Mouse (Mus musculus) limb, embryonic 13.5 days (tissue): ENCODE results near the gene Trpm3. TPM values are rescaled to one million over a fixed set of nuclear protein-coding genes. Genes with fewer than 3 reads are reported as not detected.

Experiments used
- ATAC-seq: fragments of 200-750 bp; cut with Nextera tagmentation; 2 replicates; pipeline ENCODE4 v1.8.0; 2017; ENCODE audit warnings: low read depth, moderate number of reproducible peaks, moderate TSS enrichment; ENCODE audit not compliant: low FRiP score
- H3K27ac ChIP-seq: fragments of 300-500 bp; sonication (generic); 2 replicates; pipeline ENCODE4 v1.5.1; 2015; ENCODE audit warnings: inconsistent platforms, mild to moderate bottlenecking, moderate library complexity
- H3K27me3 ChIP-seq: fragments of 300-500 bp; sonication (generic); 2 replicates; pipeline ENCODE4 v1.6.1; 2015; ENCODE audit warnings: mild to moderate bottlenecking, inconsistent platforms
- H3K36me3 ChIP-seq: fragments of 300-500 bp; sonication (generic); 2 replicates; pipeline ENCODE4 v1.6.1; 2015; ENCODE audit warnings: inconsistent platforms, mild to moderate bottlenecking, moderate library complexity
- H3K4me1 ChIP-seq: fragments of 300-500 bp; sonication (generic); 2 replicates; pipeline ENCODE4 v1.6.1; 2015; ENCODE audit warnings: inconsistent platforms
- H3K4me2 ChIP-seq: fragments of 300-500 bp; sonication (generic); replicated peaks from 2 replicates; pipeline ENCODE4 v1.6.1; 2015; ENCODE audit warnings: inconsistent platforms, mild to moderate bottlenecking, moderate library complexity
- H3K4me3 ChIP-seq: fragments of 300-500 bp; sonication (generic); 2 replicates; pipeline ENCODE4 v1.5.1; 2015; ENCODE audit warnings: moderate library complexity, mild to moderate bottlenecking, inconsistent platforms
- H3K9ac ChIP-seq: fragments of 300-500 bp; sonication (generic); 2 replicates; pipeline ENCODE4 v1.6.1; 2015; ENCODE audit warnings: mild to moderate bottlenecking, inconsistent platforms
- H3K9me3 ChIP-seq: fragments of 300-500 bp; sonication (generic); 2 replicates; pipeline ENCODE4 v1.6.1; 2016; ENCODE audit warnings: inconsistent platforms
- WGBS: fragments of 180-500 bp; shearing (Covaris S2); methylation state at CpG from one replicate; pipeline ENCODE4 v1.1.7; 2015; 5-methylcytosine and 5-hydroxymethylcytosine counted together
- polyA plus RNA-seq: library from polyadenylated mRNA; unstranded; fragments of >200 nt; fragmentation: Nextera tagmentation; extraction: Ambion mirVana; gene quantifications from 2 replicates; pipeline ENCODE4 v1.2.1, GENCODE M21; 2015

Gene Trpm3
- polyA plus RNA-seq, 1 experiment from 2014 or later, result 6.3 TPM

DNA sequence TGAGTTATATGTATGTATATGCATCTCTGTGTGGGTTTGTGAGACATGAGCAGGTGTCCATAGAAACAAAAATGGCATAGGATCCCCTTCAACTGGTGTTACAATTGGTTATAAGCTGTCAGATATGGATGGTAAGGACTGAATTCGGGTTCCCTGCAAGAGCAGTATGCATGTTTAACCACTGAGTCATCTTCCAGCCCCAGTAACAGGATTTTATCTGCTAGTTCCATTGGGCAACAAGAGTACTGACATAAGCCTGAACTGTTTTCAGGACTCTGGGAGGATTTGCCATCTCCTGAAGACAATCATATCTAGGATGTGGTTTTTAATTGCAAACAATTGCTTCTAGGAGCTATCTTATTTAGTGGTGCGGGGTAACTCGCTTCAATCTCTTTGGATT, 534.0 kb downstream of the Trpm3 start:
- Histone ChIP-seq H3K4me3 (no peak overlapping the region), H3K9me3 (no peaks in the 10 kb centered on the region), H3K27me3 (no peaks in the 10 kb centered on the region), H3K4me1 (0 out of 2 replicates have a peak, but pooled peaks cover 5% of the 10 kb centered on the region), H3K36me3 (no peaks in the 10 kb centered on the region), H3K27ac (no peak overlapping the region), H3K4me2 (no peak overlapping the region), H3K9ac (no peak overlapping the region)
- 93% methylated on average over 3 of the region's 3 CpGs for WGBS
- no peak for ATAC-seq

DNA sequence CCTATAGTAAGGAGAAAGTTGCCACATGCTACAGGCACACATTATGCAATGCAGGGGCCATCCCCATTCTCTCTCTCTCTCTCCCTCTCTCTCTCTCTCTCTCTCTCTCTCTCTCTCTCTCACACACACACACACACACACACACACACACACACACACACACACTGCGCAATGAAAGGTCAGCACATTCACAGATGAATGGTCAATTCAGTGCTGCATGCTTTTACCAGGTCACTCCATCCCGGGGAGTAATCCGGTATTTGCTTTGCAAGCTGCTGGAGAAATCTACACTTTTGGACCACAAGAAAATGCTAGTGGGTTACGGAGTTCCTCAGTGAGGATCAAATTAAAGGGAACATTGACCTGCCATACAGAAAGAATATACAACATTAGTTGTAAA, 537.4 kb downstream of the Trpm3 start:
- Histone ChIP-seq H3K9me3 (no peaks in the 10 kb centered on the region), H3K9ac (no peak overlapping the region), H3K4me1 (0 out of 2 replicates have a peak, but pooled peaks cover 5% of the 10 kb centered on the region), H3K4me2 (no peak overlapping the region), H3K36me3 (no peaks in the 10 kb centered on the region), H3K27ac (no peak overlapping the region), H3K4me3 (no peak overlapping the region), H3K27me3 (no peaks in the 10 kb centered on the region)
- ATAC-seq, result no peak
- whole genome bisulfite sequencing, result 64% methylated on average over 4 of the region's 4 CpGs

DNA sequence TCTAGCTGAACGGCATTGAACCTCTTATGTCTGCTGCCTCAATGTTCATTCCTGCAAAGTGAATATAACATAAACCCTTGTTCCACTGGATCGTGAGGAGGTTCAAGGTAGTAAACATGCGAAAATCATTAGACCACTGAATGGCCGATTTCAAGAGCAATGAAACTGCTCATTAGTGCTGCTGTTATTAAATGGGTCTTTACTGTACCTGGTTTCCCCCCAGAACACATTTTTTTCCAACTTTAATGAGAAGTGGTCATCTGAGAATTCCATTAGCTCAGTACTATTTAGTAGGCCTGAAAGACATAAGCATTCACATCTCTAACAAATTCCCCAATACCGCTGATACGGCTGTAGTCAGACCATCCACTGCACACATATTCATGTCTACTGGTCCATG, 543.4 kb downstream of the Trpm3 start:
- H3K27me3 ChIP-seq, result no peaks in the 10 kb centered on the region
- no peaks in the 10 kb centered on the region for H3K9me3 ChIP-seq
- no peak overlapping the region for H3K9ac ChIP-seq
- peak; percentile 75 for ATAC-seq
- 29% methylated on average over 6 of the region's 6 CpGs for WGBS
- H3K36me3 ChIP-seq, result no peaks in the 10 kb centered on the region
- H3K4me3 ChIP-seq, result no peak overlapping the region
- H3K4me2 ChIP-seq, result no peak overlapping the region
- H3K4me1 ChIP-seq, result peaks cover 9% of the 10 kb centered on the region; the same call in 1 of the 2 replicates
- H3K27ac ChIP-seq, result peak overlapping the region; percentile 22; the same call in 1 of the 2 replicates

DNA sequence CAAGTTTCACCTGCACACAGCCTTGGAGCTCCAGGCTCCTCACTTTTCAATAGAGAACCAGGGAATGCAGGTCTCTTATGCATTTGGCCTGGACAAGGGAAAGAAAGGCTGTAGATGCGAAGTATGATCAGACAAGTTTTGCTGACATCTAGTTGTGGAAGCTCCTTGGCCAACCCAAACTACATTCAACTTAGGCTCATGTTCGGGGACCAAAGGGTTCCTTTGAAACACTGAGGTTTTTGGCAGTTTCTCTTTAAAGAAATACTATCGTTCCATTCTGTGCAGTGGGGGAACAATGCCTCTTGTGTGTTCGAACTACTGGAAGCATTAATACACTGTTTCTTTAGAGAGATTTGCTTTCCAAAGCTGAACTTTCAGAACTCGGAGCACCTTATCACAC, 553.1 kb downstream of the Trpm3 start:
- ATAC-seq, result no peak
- Histone ChIP-seq H3K9ac (no peak overlapping the region), H3K4me2 (no peak overlapping the region), H3K4me1 (peaks cover 16% of the 10 kb centered on the region), H3K9me3 (no peaks in the 10 kb centered on the region), H3K4me3 (no peak overlapping the region), H3K27me3 (no peaks in the 10 kb centered on the region), H3K36me3 (no peaks in the 10 kb centered on the region), H3K27ac (no peak overlapping the region; the same call in 1 of the 2 replicates)
- 76% methylated on average over 5 of the region's 5 CpGs for WGBS

DNA sequence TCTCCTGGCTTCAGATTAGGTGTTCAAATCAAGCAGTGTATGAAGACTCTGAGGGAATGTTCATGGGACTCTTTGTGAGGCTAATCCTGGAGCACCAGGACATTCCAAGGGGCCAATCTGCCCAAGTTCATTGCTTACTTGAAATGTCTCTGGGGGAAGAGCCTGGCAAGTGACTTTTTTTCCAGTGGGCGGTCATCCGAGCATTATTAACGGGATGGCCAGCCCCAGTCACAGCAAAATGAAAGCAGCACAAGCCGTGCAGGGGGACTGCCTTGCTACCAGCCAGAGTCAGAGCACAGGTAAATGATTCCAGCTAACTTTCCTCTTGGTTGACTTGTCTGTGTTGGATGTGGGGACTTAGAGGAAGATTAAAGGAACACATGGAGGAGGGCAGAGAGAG, 553.7 kb downstream of the Trpm3 start:
- WGBS, result 40% methylated on average over 4 of the region's 4 CpGs
- no peak for ATAC-seq
- H3K4me2 ChIP-seq, result peak overlapping the region; percentile 48
- H3K4me3 ChIP-seq, result peak overlapping the region; percentile 24
- H3K9ac ChIP-seq, result peak overlapping the region; percentile 48; the same call in 1 of the 2 replicates
- peak overlapping the region; percentile 67 for H3K27ac ChIP-seq
- no peaks in the 10 kb centered on the region for H3K9me3 ChIP-seq
- no peaks in the 10 kb centered on the region for H3K27me3 ChIP-seq
- H3K36me3 ChIP-seq, result no peaks in the 10 kb centered on the region
- H3K4me1 ChIP-seq, result peaks cover 16% of the 10 kb centered on the region

DNA sequence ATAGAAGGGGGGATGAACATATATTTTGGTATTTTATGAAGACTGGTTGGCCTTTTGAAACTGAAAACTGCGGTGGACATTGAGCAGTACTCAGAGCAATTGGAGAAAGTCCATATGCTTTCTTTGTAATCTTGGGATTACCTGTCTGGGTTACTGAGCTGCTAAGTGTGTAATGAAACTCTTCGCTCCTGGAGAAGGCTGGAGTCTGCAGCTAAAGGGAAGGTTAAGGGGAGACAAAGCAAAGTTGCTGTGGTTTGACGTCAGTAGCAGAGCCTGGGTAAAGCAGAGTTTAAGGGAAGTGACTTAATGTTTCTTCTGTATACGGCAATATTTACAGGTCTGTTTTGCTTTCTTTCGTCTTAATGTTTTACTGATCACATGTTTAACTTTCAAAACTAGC, 554.1 kb downstream of the Trpm3 start:
- ATAC-seq, result no peak
- 46% methylated on average over 5 of the region's 5 CpGs for WGBS
- Histone ChIP-seq H3K4me1 (peaks cover 16% of the 10 kb centered on the region), H3K4me2 (peak overlapping the region; percentile 48), H3K4me3 (peak overlapping the region; percentile 24), H3K9ac (peak overlapping the region; percentile 48; the same call in 1 of the 2 replicates), H3K27ac (peak overlapping the region; percentile 67; the same call in 1 of the 2 replicates), H3K36me3 (no peaks in the 10 kb centered on the region), H3K9me3 (no peaks in the 10 kb centered on the region), H3K27me3 (no peaks in the 10 kb centered on the region)

DNA sequence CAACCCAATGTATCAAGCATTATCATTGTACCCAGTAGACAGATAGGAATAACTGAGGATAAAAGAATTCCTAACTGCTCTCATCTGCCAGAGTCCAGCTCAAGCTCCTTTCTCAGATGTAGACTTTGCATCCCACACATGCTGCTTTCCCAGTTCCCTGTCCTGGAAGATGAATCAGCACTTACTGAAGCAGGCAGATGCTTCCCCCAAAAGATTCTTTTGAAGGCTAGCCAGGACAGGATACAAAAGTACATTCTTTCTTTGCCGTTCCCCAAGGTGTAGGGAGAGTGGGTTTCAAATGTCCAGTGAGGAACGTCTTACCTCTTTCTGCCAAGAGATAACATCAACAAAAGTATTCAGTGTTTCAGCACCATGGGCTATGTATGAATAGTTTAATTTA, 556.6 kb downstream of the Trpm3 start:
- Histone ChIP-seq H3K27ac (no peak overlapping the region), H3K4me2 (no peak overlapping the region), H3K4me3 (no peak overlapping the region), H3K4me1 (peaks cover 17% of the 10 kb centered on the region), H3K36me3 (no peaks in the 10 kb centered on the region), H3K27me3 (no peaks in the 10 kb centered on the region), H3K9me3 (no peaks in the 10 kb centered on the region), H3K9ac (no peak overlapping the region)
- 73% methylated on average over 2 of the region's 2 CpGs for WGBS
- no peak for ATAC-seq

DNA sequence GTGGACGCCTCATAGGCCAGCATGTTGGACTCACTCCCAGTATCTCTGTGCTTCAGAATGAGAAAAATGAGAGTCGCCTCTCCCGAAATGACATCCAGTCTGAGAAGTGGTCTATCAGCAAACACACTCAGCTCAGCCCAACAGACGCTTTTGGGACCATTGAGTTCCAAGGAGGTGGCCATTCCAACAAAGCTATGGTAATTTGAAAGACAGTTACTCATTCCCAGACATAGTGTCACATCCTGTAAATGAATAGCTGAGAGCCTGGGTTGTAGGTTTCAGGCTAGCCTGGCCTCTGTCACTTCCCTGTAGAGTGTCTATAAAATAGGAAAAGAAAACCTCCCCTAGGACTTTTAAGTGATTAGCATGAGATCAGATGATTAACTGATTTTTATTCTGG, 559.9 kb downstream of the Trpm3 start:
- Histone ChIP-seq H3K27me3 (no peaks in the 10 kb centered on the region), H3K27ac (no peak overlapping the region), H3K9me3 (no peaks in the 10 kb centered on the region), H3K4me1 (peaks cover 14% of the 10 kb centered on the region), H3K4me3 (no peak overlapping the region), H3K36me3 (no peaks in the 10 kb centered on the region), H3K4me2 (no peak overlapping the region), H3K9ac (no peak overlapping the region)
- no peak for ATAC-seq
- WGBS, result 84% methylated on average over 4 of the region's 4 CpGs

DNA sequence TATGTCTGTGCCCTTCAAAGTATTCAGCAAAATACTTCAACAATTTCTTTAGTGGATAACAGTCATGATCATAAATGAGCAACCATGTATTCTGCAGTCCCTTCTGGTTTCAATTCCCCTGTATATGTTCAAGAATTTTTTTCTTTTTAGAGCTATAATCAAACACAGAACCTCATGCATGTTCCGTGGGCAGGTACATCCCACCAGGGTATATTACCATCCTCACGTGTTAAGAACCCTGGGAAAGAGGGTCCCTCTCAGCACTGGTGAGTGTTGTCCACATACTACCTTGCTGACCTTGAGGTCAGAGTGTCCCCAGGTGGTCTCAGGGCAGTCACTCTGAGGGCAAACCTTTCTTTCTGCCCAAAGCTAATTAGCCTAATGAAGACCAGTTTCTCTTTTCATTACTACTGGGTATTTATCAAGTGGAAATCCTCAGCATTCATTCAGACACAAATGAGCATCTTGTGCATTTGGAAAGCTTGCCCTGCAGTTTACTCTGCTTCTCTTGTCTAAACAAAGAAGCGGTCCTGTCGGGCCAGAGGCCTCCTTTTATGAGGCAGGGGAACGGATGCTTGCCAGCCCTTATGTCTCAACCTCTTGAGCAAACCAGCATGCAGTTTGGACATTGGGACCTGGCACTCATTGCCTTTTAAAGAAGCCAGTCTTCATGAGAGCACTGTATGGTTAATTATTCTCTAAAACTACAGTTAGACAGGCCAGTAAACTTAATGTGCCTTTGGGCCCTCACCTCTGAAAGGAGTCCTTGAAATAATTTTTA, 562.2 kb downstream of the Trpm3 start:
- H3K4me2 ChIP-seq, result no peak overlapping the region
- H3K27me3 ChIP-seq, result no peaks in the 10 kb centered on the region
- no peaks in the 10 kb centered on the region for H3K36me3 ChIP-seq
- H3K4me3 ChIP-seq, result no peak overlapping the region
- 16% methylated on average over 5 of the region's 5 CpGs for WGBS
- ATAC-seq, result peak; percentile 19; the same call in 1 of the 2 replicates
- peaks cover 14% of the 10 kb centered on the region for H3K4me1 ChIP-seq
- peak overlapping the region; percentile 39; the same call in 1 of the 2 replicates for H3K27ac ChIP-seq
- H3K9ac ChIP-seq, result no peak overlapping the region
- H3K9me3 ChIP-seq, result no peaks in the 10 kb centered on the region

DNA sequence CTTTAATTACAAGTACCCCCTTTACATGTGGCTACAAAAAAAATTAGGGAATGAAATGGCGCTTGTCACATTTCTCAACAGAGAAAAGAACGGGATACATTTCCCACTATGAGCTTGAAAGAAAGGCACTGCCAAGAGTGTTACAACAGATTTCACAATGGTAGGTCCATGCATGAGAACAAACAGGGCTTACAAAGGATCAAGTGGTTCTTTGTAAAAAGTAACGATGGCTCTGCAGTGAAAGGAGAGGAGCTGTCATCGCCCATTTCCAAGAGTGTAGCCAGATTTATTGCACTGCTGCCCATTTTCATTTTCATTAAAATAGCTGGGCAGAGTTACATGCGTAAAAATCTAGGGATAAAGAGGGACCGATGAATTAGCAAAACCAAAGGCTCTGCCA, 565.0 kb downstream of the Trpm3 start:
- 44% methylated on average over 6 of the region's 6 CpGs for WGBS
- Histone ChIP-seq H3K4me3 (no peak overlapping the region), H3K27me3 (no peaks in the 10 kb centered on the region), H3K4me2 (no peak overlapping the region), H3K4me1 (peaks cover 14% of the 10 kb centered on the region), H3K9ac (no peak overlapping the region), H3K9me3 (no peaks in the 10 kb centered on the region), H3K36me3 (no peaks in the 10 kb centered on the region), H3K27ac (no peak overlapping the region)
- no peak for ATAC-seq

DNA sequence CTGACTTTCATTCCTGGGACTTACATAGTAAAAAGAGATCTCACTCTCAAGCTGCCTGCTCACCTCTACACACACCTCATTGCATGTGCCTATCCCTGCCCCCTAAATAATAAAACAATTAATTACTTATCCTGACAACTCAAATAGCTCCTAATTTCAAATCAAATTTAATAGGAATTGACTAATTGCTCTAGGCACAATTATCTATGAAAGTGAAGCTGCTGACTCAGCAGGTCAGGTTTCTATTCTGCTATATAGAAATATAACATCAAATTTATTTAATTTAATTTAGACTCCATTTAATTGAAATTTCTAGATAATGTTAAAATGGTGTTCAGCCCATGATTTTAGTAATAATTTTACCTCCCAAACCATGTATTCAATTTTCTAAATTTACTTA, 566.6 kb downstream of the Trpm3 start:
- H3K4me2 ChIP-seq, result no peak overlapping the region
- H3K36me3 ChIP-seq, result no peaks in the 10 kb centered on the region
- H3K9me3 ChIP-seq, result no peaks in the 10 kb centered on the region
- no peak overlapping the region for H3K27ac ChIP-seq
- peaks cover 13% of the 10 kb centered on the region for H3K4me1 ChIP-seq
- no peak for ATAC-seq
- H3K27me3 ChIP-seq, result no peaks in the 10 kb centered on the region
- H3K9ac ChIP-seq, result no peak overlapping the region
- no peak overlapping the region for H3K4me3 ChIP-seq

DNA sequence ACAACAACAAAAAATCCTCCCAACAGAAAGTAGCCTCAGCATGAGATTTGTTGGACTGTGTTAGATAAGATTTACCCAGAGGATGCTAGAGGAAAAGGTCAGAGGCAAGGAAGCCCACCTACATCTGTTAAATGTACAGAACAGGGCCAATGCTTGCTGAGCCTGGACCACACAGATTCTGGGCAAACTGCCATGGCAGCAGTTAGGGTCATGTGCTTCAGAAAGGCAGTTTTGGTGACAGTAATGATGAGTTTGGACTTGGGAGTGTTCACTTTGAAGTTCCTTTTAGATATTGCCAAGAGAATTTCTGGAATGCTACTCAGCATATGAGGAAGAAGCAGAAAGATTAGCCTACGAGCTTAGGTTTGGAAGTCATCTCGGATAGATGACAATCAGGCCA, 580.2 kb downstream of the Trpm3 start:
- no peaks in the 10 kb centered on the region for H3K4me1 ChIP-seq
- no peaks in the 10 kb centered on the region for H3K27me3 ChIP-seq
- H3K36me3 ChIP-seq, result no peaks in the 10 kb centered on the region
- H3K4me2 ChIP-seq, result no peak overlapping the region
- no peak overlapping the region for H3K4me3 ChIP-seq
- no peak overlapping the region for H3K27ac ChIP-seq
- no peak overlapping the region for H3K9ac ChIP-seq
- ATAC-seq, result no peak
- WGBS, result 78% methylated on average over 2 of the region's 2 CpGs
- no peaks in the 10 kb centered on the region for H3K9me3 ChIP-seq

DNA sequence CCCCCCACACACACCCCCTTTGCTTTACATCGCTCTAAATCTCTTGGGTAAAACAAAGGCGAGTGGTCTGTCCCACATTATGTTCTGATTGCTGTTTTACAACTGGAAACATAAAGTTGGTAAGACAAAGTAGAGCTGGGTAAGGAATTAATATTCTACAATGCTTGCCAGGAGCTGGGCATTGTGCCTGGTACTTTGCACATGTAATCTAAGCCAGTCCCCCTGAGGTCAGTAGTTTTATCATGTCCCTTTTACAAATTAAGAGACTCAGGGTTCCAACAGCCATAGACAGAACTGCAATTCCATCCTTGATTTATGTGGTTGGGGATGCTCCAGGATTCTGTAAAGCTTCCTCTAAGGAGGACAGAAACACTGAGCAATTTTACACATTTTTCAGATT, 591.0 kb downstream of the Trpm3 start:
- Histone ChIP-seq H3K4me2 (no peak overlapping the region), H3K4me1 (no peaks in the 10 kb centered on the region; the same call in 1 of the 2 replicates), H3K9me3 (no peaks in the 10 kb centered on the region), H3K27ac (no peak overlapping the region), H3K4me3 (no peak overlapping the region), H3K36me3 (no peaks in the 10 kb centered on the region), H3K9ac (no peak overlapping the region), H3K27me3 (no peaks in the 10 kb centered on the region)
- 44% methylated on average over 2 of the region's 2 CpGs for WGBS
- ATAC-seq, result no peak
